Mouse (Mus musculus): Measurements from ENCODE around the gene Chd6.

Chd6 gene

DNA sequence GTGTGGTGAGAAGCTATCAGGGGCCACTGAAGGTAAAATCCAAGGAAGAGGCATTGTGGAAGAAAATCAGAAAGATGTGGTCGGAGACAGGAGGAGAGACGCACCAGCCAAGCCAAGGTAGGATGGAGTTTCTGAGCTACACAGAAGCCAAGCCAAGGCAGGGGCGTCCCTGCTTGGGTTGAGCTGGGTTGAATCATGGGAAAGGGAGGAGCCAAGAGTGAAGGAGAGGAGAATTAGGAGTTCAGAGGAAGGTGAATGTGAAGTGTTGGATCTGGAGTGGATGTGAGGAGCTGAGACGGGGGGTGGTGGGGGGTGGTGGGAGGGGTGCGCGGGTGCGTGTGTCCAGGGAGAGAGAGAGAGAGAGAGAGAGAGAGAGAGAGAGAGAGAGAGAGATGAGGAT, 187.6 kb downstream of the Chd6 start:
- no peak for DNase-seq

DNA sequence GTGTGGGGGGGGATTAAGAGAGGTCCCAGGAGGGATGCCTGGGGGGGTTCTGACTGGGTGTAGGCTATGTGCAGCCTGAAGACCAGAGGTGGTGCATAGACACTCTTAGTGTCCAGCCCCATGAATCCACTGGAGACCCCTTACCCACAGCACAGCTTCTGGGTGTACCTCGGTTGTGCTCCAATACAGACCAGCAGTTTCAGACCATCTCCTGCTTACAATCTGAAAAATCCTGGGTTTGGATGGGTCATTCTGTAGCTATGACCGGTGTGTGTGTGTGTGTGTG, 190.0 kb downstream of the Chd6 start:
- DNase-seq, result no peak

DNA sequence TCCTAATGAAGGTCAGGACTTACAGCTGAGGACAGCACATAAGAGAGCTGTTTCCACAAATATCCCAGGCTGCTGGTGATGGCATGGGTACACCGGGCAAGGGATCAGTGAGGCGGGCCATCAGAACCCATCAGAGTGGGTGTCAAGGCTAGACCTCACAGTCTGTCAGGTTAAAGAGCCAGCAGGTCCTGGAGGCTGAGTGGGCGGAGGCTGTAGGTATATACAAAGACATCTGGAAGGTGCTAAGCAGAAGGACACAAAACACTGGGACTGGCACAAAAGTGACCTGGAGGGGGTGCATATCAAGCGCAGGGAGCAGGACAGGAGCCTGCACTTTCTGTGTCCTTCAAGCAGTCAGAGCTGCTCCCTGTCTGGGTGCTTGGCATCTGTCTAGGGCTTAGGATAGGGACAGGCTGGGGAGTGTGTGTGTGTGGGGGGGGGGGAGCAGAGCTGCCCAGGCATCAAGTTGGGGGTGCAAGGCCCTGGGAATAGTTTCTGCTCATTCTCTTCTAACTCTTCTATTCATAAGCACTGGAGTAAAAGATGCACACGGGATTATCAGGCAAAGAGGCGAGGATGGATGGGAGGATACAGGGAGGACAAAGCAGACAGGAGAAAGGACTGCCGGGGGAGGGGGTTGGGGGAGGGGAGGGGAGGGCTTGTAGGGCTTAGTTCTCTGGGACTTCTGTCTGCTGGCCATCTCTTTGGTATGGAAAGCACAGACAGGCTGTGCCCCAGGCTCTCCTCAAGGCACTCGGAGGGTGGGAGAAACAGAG, 190.5 kb downstream of the Chd6 start:
- no peak for DNase-seq

DNA sequence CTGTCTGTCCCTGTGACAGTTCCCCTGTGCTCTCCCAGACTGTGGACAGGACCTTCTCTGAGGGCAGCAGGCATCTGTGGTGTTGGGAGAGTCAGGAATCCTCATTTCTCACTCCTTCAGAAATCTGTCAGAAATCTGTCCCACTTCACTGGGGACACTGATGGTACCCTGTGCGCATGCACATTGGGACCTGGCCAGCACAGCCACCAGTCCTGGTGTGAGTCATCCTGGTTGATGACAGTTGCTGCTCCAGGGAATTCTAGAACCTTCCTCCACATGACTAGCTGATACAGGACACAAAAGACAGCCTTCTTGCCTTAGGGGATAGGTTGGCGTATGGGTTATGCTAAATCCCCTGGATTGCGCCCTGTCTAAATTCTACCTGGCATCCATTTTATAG, 191.6 kb downstream of the Chd6 start:
- no peak for DNase-seq

DNA sequence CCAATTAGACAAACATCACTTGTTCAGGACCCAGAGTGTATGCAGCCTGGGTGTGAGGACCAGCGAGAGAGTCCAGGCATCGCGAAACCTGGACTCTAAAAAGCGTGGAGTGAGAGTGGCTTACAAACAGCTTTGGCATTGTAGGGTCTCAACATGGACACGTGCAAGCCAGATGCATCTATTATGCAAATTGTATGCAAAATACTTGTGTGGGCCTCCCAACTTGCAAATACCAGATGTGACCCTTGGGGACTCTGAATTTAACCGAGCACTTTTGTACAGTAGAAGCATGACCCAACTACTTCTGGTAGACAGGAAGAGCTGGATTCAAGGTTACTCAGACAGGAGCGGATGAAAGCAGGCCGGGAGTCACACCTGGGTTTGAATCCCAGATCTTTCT, 192.2 kb downstream of the Chd6 start:
- no peak for DNase-seq

DNA sequence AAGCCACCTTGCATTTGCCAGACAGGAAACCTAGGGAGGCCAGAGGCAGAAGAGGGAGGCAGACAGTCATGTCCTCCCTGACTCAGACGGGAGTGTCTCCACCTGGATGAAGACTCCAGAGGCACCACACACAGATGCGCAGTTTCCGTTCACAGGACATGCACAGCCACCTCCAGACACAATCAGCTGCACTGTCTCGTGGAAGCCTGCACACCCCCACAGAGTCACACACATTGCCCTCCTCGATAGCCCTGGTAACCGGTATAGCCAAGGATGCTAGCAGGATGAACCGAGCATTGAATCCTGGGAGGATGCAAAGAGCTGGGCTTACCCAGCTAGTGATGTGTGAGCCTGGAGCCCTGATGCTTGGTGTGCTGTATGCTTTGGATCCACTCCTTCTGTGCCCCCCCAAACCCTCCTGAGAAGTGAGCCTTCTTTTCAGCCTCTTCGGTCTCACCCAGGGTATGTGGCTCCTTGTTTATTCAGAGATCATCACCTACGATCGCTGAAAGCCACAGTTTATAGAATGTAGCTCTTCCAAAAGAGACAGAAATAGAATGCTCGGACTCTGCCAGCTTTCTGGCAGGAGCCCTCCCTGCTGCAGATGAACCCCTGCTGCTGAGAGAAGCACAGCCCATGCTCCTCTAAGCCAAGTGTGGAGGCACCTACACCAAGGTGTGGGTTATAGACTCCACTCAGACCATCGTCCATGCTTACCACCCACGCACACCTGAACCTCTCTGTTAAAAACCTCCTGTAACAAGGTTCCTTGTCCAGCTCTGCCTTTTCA, 192.9 kb downstream of the Chd6 start:
- DNase-seq, result no peak

DNA sequence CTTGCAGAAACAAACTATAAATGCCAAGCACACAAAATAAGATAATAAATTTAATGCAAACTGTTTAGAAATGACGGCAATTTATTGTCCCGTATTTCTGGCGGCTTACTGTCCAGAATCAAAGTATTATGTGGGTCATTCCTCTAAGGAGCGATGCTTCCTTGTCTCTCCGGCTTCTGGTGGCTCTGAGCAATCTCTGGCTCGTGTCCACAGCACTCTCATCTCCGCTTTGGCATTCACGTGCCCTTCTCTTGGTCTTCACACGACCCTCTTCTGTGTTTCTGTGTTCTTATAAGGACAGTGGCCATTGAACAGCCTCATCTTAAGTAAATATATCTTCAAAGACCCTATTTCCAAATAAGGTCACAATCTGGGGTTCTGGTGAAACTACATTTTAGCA, 194.2 kb downstream of the Chd6 start:
- no peak for DNase-seq

DNA sequence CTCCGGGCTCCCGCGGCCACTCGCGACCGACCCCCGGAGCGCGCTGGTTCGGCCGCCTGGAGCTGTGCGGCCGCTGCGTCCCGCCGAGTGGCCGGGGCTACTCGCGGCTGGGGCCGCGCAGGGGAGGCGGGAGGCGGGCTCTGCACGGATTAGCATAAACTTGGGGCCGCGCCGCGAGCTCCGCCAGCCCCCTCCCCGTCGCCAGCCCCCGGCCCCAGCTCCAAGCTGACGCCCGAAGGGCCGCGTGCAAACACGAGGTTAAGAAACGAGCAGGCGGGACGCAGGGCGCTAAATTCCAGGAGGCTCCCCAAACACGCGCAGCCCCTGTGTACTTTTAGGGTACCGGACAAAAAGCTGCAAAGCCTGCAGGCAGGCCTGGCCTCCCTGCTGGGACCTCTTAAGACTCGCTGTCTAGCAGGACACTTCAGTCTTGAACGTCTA, 196.6 kb downstream of the Chd6 start, which contains the start of gene Emilin3:
Gene Emilin3 (minus strand): TSS at position 98 of the 441 bp plus-strand sequence.
- DNase-seq, result no peak

DNA sequence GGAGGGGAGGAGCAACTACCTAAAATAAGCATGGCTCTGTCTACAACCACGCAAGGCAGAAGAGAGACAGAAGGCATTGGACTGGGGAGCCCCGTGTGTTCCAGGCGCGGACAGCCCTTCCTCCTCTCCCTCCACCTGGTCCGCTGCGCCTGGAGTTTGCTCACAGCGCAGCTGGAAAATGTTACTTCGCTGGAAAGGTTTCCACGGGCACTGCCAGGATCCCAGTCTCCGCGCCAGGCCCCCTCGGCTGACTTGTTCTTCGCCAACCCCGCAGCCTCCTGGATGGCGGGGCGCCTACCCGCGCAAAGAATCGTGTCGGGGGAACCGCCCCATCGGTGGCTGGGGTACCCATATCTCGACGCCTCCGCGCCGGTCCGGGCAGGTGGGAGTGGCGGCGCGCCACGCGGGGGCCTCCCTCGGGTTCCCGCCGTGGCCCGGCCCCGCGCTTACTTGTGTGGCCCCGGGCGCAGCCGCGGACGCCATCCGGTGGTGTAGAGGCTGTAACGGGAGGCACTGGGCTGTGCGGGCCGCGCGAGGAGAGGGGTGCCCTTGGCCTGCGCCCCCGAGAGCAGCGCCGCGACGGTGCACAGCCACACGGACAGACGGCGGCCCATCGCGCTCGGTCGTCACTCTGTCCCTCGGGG, 197.2 kb downstream of the Chd6 start:
- DNase-seq, result no peak

DNA sequence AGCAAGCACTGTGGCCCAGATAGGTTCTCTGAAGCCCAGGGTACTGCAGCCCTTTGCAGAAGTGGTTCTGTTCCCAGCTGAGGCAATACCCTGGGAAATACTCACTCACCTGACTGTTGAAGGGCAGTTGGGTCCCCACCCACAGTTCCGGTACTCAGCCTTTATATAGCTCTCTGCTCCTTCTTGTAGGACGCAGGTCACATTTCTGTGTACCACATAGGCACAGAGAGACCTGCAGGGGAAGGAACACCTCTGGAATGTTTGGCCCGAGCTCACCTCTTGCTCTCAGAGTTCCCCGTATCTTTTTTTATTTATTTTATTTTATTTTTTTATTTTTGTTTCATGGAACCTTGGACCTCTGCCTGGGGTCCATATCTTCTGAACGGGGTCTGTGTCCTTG, 198.2 kb downstream of the Chd6 start:
- no peak for DNase-seq

DNA sequence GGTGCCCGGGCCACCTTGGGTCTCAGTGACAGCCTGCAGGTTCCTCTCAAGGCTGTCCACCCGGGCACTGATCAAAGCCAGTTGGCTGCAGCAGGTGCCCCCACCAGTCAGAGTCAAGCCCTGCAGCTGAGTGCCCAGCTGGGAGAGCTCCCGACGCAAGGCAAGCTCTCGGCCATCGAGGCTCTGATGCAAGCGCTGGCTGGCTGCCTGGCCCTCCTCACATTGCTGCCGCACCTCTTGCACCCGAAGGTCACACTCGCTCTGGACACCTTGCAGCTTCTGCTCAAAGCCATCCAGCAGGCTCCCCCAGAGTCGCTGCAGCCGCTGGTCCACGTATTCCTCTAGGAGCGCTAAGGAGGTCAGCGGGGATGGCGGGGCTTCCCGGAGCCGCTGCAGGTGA, 200.3 kb downstream of the Chd6 start:
- DNase-seq, result no peak

DNA sequence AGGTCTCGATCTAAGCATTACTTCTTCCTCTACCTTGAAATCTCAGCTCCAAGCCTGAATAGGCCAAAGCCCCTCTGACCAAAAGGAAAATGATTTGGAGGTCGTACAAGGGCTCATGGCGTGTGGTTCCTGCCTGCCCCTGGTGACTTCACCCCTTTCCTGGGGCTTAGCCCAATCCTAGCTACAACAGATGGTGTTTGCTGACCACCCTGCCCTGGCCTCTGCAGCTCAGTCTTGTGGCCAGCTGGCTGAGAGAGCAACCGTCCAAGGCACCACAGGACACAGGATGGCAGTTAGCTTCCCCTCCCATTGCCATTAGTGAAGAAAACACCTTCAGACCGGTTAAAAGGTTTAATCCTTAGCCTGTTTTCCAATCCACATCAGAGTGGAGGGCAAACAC, 202.8 kb downstream of the Chd6 start:
- no peak for DNase-seq

DNA sequence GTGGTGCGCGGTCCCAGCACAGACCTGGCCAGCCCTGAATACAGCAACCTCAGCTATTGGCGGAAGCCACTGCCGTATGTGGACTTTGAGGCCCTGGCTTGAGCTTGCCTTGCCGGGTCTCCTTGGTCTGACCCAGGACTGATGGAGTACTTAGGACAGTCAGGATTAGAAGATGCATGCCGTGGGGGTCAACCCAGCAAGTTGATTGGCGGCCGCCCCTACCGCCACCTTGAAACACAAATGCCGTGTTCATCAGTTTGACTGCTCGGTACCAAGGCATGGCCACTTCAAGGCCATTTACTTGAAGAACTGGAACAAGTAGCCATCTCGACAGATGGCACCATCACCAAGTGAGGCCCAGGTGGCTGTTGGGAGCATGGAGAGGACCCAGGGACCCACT, 203.6 kb downstream of the Chd6 start:
- no peak for DNase-seq

DNA sequence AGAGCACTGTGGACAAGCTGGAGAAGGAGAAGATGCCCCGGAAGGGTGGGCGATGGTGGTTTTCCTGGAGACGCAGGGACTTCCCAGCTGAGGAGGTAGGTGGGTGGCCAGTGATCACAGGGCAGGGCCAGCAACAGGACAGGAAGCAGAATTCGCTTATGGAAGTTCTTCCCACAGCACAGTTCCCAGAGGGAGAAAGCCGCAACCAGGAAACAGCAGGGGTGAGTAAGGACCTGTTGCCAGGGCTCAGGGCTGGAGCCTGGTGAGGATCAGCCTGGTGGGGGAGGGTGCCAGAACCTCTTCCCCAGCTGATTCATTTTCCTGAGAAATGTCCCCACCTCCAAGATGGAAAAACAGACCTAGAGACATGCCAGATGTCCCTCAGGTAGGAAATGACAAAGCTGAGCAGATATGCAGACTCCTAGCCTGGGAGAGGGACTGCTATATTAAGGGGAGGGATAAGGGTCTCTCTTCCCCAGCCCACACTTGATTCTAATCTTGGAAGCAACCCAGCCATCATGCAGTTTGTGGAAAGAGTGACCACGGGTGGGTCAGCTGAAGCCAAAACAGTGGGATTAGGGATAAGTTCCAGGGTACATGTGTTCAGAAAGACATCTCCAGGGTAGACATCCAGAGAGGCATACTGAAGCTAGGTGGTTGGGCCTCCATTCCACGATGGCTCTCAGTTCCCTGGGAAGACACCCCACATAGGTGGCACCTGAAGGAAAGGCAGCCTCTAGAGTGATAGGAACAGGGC, 207.0 kb downstream of the Chd6 start:
- no peak for DNase-seq
